Mouse (Mus musculus): ENCODE data around the gene Hip1.

GRCm38 (mm10) chr5:135502931-135503330 lies 42.0 kb downstream of the Hip1 start:
- no peak for TF ChIP-seq CTCF (IDR thresholded peaks at IDR 0.05; ENCODE audit: low read depth, low read length)
- TF ChIP-seq GATA1 (IDR thresholded peaks at IDR 0.05; ENCODE audit: borderline replicate concordance, low read length): no peak
- TF ChIP-seq GATA2 (IDR thresholded peaks at IDR 0.05; ENCODE audit: borderline replicate concordance, low read depth, low read length): no peak
- TF ChIP-seq TAL1 (conservative IDR thresholded peaks at IDR 0.05; ENCODE audit: low read depth, low read length): no peak
